Mouse (Mus musculus) left cerebral cortex, adult 6 months (tissue): Measurements from ENCODE around the gene Emc8. TPM values are rescaled to one million over a fixed set of nuclear protein-coding genes. Genes with fewer than 3 reads are reported as not detected.

Experiments
- long read RNA-seq, 2 experiments: library from polyadenylated mRNA; unstranded; transcript quantifications; one replicate each; pipeline ENCODE4 v2.0.0; 2019 to 2020
- polyA plus RNA-seq: library from polyadenylated mRNA; unstranded; fragments of <200 nt; fragmentation: Nextera tagmentation; gene quantifications from 2 replicates; pipeline ENCODE4 v1.2.3, GENCODE M21; 2021

Gene Emc8
- 82.4 and 123 TPM in 2 replicates for polyA plus RNA-seq
- long read RNA-seq, experiment 1, full-length matches to known transcripts = 170 of 204 reads
- long read RNA-seq, experiment 1, partial matches to known transcripts = 1 of 204 reads
- long read RNA-seq, experiment 1, other reads (novel, unspliced or antisense) = 33 of 204 reads
- long read RNA-seq, experiment 2, full-length matches to known transcripts = 61 of 67 reads
- long read RNA-seq, experiment 2, partial matches to known transcripts = 1 of 67 reads
- long read RNA-seq, experiment 2, other reads (novel, unspliced or antisense) = 5 of 67 reads

GRCm38 (mm10) chr8:120668374-120668905 lies at the start of gene Emc8:
Emc8 (minus strand) TSS chr8:120668573.

GRCm38 (mm10) chr8:120667561-120668373 lies 606 bp downstream of the Emc8 start, which contains the start of the genes Gm27021 and Cox4i1:
Gm27021 (minus strand) TSS chr8:120668079.
Cox4i1 (plus strand) TSS chr8:120668222.

GRCm38 (mm10) chr8:120647532-120647931 lies 20.8 kb downstream of the Emc8 start, which contains the start of gene 1190005I06Rik:
1190005I06Rik (minus strand) TSS chr8:120647632.

Other genes with a start within 250 kb of the Emc8 start
- 2.6 and 3.0 TPM in 2 replicates for gene Gins2, start 79.3 kb downstream of the Emc8 start, polyA plus RNA-seq
- 10.7 and 16.9 TPM in 2 replicates for gene 1190005I06Rik, start 20.9 kb downstream of the Emc8 start, polyA plus RNA-seq
- 2.2 and 3.8 TPM in 2 replicates for gene Gm27021, start 494 bp downstream of the Emc8 start, polyA plus RNA-seq
- gene Cox4i1, start 351 bp downstream of the Emc8 start, polyA plus RNA-seq = 5,898 and 6,081 TPM in 2 replicates
- gene Irf8, start 67.8 kb upstream of the Emc8 start, polyA plus RNA-seq = 3.4 and 4.4 TPM in 2 replicates